Mouse (Mus musculus) spleen, adult 2 months (tissue): ENCODE measurements at regions not wholly inside any gene's neighbourhood (a gene's known extent, or its start where the extent isn't known, plus 50 kb on each side); places are given as distances from the start of the nearest gene placed in this dataset.

Experiments used
- CTCF ChIP-seq: fragments of 200-500 bp; IDR thresholded peaks from 2 replicates; pipeline ENCODE4 v1.5.1; 2011; ENCODE audit warnings: mild to moderate bottlenecking, inconsistent platforms; ENCODE audit not compliant: insufficient read depth, insufficient read length, insufficient replicate concordance; ENCODE audit errors: extremely low read depth
- POLR2A ChIP-seq: fragments of 200-500 bp; IDR thresholded peaks from 2 replicates; pipeline ENCODE4 v1.6.1; 2011; ENCODE audit warnings: low read depth, low read length, inconsistent platforms

GRCm38 (mm10) chr2:173443262-173443661, 79.1 kb upstream of the 1700021F07Rik start:
- TF ChIP-seq CTCF, result no peak
- no peak for TF ChIP-seq POLR2A
